Mouse (Mus musculus) embryo, embryonic 10.5 days (tissue): ENCODE results near the gene Klf5.

Source experiments
- DNase-seq: peaks from one replicate; pipeline ENCODE4 v3.0.0-alpha.2; 2015; ENCODE audit warnings: low spot score

The Klf5 gene

GRCm38 (mm10) chr14:99298385-99299021 lies at the start of gene Klf5:
Gene Klf5, plus strand, starts transcription at chr14:99298691.
- DNase-seq: peak; percentile 94

- DNase-seq: no peak
Measured at GRCm38 (mm10) chr14:99262026-99262425, 36.5 kb upstream of the Klf5 start.

- no peak for DNase-seq
Measured at GRCm38 (mm10) chr14:99263816-99264215, 34.7 kb upstream of the Klf5 start.

GRCm38 (mm10) chr14:99265791-99266190 lies 32.7 kb upstream of the Klf5 start:
- no peak for DNase-seq

- DNase-seq: no peak
Measured at GRCm38 (mm10) chr14:99266749-99267148, 31.7 kb upstream of the Klf5 start.

GRCm38 (mm10) chr14:99274056-99274455 lies 24.4 kb upstream of the Klf5 start:
- no peak for DNase-seq

GRCm38 (mm10) chr14:99275827-99276226 lies 22.7 kb upstream of the Klf5 start:
- DNase-seq: peak; percentile 18

GRCm38 (mm10) chr14:99278312-99278711 lies 20.2 kb upstream of the Klf5 start:
- DNase-seq: no peak

GRCm38 (mm10) chr14:99278763-99279486 lies 19.6 kb upstream of the Klf5 start:
- DNase-seq: no peak

GRCm38 (mm10) chr14:99280399-99280798 lies 18.1 kb upstream of the Klf5 start:
- no peak for DNase-seq

- no peak for DNase-seq
Measured at GRCm38 (mm10) chr14:99280825-99281433, 17.6 kb upstream of the Klf5 start.

- DNase-seq: no peak
Measured at GRCm38 (mm10) chr14:99285486-99285885, 13.0 kb upstream of the Klf5 start.

- DNase-seq: no peak
Measured at GRCm38 (mm10) chr14:99292176-99292575, 6.3 kb upstream of the Klf5 start.

GRCm38 (mm10) chr14:99294424-99294823 lies 4.1 kb upstream of the Klf5 start:
- DNase-seq: no peak

GRCm38 (mm10) chr14:99295606-99296341 lies 2.7 kb upstream of the Klf5 start:
- DNase-seq: no peak

- peak; percentile 53 for DNase-seq
Measured at GRCm38 (mm10) chr14:99299022-99299481, 561 bp downstream of the Klf5 start.

- peak; percentile 53 for DNase-seq
Measured at GRCm38 (mm10) chr14:99299701-99300191, 1.3 kb downstream of the Klf5 start.

GRCm38 (mm10) chr14:99301472-99301871 lies 3.0 kb downstream of the Klf5 start:
- DNase-seq: no peak

GRCm38 (mm10) chr14:99304387-99304786 lies 5.9 kb downstream of the Klf5 start:
- DNase-seq: no peak

GRCm38 (mm10) chr14:99304997-99305792 lies 6.7 kb downstream of the Klf5 start:
- no peak for DNase-seq

- DNase-seq: no peak
Measured at GRCm38 (mm10) chr14:99306410-99306809, 7.9 kb downstream of the Klf5 start.
